Mouse (Mus musculus): ENCODE measurements around the gene Cadps. TPM values are rescaled to one million over a fixed set of nuclear protein-coding genes. Genes with fewer than 3 reads are reported as not detected.

Gene Cadps
- total and polyA plus RNA-seq, 3 experiments = 0.04 to 0.07 TPM; not detected in 1

GRCm38 (mm10) chr14:12436903-12437368 is 385.9 kb downstream of the Cadps start:
- Histone ChIP-seq H3K36me3 (replicated peaks in 1 of 2; ENCODE audit: control insufficient read depth in 1 of 2, insufficient read depth in 1 of 2, low read length in 1 of 2) (no peaks in the 10 kb centered on the region), H3K4me2 (ENCODE audit: insufficient read depth, low read depth, poor library complexity, severe bottlenecking) (no peak overlapping the region), H3K9ac (ENCODE audit: insufficient read depth, low read depth) (no peak overlapping the region), H3K27ac (ENCODE audit: insufficient read depth, low read depth) (no peak overlapping the region), H3K9me3 (replicated peaks; ENCODE audit: low read length) (no peaks in the 10 kb centered on the region), H3K27me3 (replicated peaks) (no peaks in the 10 kb centered on the region), H3K4me1 (ENCODE audit: control insufficient read depth in 1 of 2, insufficient read depth in 2 of 2) (no peaks in the 10 kb centered on the region), H3K4me3 (replicated peaks in 1 of 3; ENCODE audit: low read depth in 2 of 3, low read length in 2 of 3, poor library complexity in 1 of 3) (no peak overlapping the region), H3K79me2 (replicated peaks; ENCODE audit: control insufficient read depth, extremely low read depth, insufficient read depth, poor library complexity, severe bottlenecking) (no peaks in the 10 kb centered on the region)
- DNase-seq (ENCODE audit: extremely low read depth) = no peak
- in situ Hi-C loops (cut with MboI; ENCODE audit: low pct_ligation_motif_present, low pct_unique_long_range_greater_than_20kb, low sequenced_read_pairs) (no loop called here), dilution Hi-C loops (cut with MboI; ENCODE audit: extremely low pct_ligation_motif_present, extremely low pct_unique_long_range_greater_than_20kb, low sequenced_read_pairs) (no loop called here)
- TF ChIP-seq HCFC1 (IDR thresholded peaks at IDR 0.05; ENCODE audit: low read depth, low read length) = no peak
- no peak for TF ChIP-seq SIN3A (IDR thresholded peaks at IDR 0.05; ENCODE audit: low read length)
- TF ChIP-seq RAD21 (IDR thresholded peaks at IDR 0.05; ENCODE audit: low read depth, low read length) = no peak
- no peak for TF ChIP-seq EP300 (IDR thresholded peaks at IDR 0.05; ENCODE audit: low read length)
- no peak for TF ChIP-seq NRF1 (IDR thresholded peaks at IDR 0.05; ENCODE audit: low read depth, low read length)
- no peak for TF ChIP-seq ELF1 (IDR thresholded peaks at IDR 0.05; ENCODE audit: low read depth, low read length)
- no peak for TF ChIP-seq ZC3H11A (IDR thresholded peaks at IDR 0.05; ENCODE audit: low read depth, low read length)

GRCm38 (mm10) chr14:12428021-12428654 is 394.7 kb downstream of the Cadps start:
- DNase-seq (ENCODE audit: extremely low read depth) = no peak
- no peak overlapping the region for H3K4me2 ChIP-seq (ENCODE audit: insufficient read depth, low read depth, poor library complexity, severe bottlenecking)
- in situ Hi-C loops (cut with MboI; ENCODE audit: low pct_ligation_motif_present, low pct_unique_long_range_greater_than_20kb, low sequenced_read_pairs) = no loop called here
- no peak overlapping the region for H3K9ac ChIP-seq (ENCODE audit: insufficient read depth, low read depth)
- H3K4me3 ChIP-seq (replicated peaks in 1 of 3; ENCODE audit: low read depth in 2 of 3, low read length in 2 of 3, poor library complexity in 1 of 3) = no peak overlapping the region
- no peaks in the 10 kb centered on the region for H3K27me3 ChIP-seq (replicated peaks)
- H3K4me1 ChIP-seq (ENCODE audit: control insufficient read depth in 1 of 2, insufficient read depth in 2 of 2) = no peaks in the 10 kb centered on the region
- dilution Hi-C loops (cut with MboI; ENCODE audit: extremely low pct_ligation_motif_present, extremely low pct_unique_long_range_greater_than_20kb, low sequenced_read_pairs) = no loop called here
- no peak overlapping the region for H3K27ac ChIP-seq (ENCODE audit: insufficient read depth, low read depth)
- TF ChIP-seq TCF12 (IDR thresholded peaks at IDR 0.05; ENCODE audit: low read depth, low read length) (no peak), JUND (conservative IDR thresholded peaks at IDR 0.05; ENCODE audit: low read depth, low read length) (no peak), ZNF384 (IDR thresholded peaks at IDR 0.05; ENCODE audit: low read depth, low read length) (no peak), JUN (IDR thresholded peaks at IDR 0.05; ENCODE audit: insufficient read depth, low read depth, low read length) (no peak), MAX (IDR thresholded peaks at IDR 0.05; ENCODE audit: low read length) (no peak), IRF4 (IDR thresholded peaks at IDR 0.05; ENCODE audit: low read depth, low read length) (no peak), E2F4 (IDR thresholded peaks at IDR 0.05; ENCODE audit: insufficient replicate concordance, low read depth, low read length) (no peak), ZC3H11A (IDR thresholded peaks at IDR 0.05; ENCODE audit: low read depth, low read length) (no peak), MAFK (IDR thresholded peaks at IDR 0.05; ENCODE audit: insufficient replicate concordance, low read length) (no peak), CHD1 (IDR thresholded peaks at IDR 0.05; ENCODE audit: low read depth, low read length) (no peak), USF1 (IDR thresholded peaks at IDR 0.05; ENCODE audit: low read depth, low read length) (no peak), SIN3A (IDR thresholded peaks at IDR 0.05; ENCODE audit: low read length) (no peak), MAZ (IDR thresholded peaks at IDR 0.05; ENCODE audit: low read depth, low read length) (no peak), GABPA (IDR thresholded peaks at IDR 0.05; ENCODE audit: insufficient replicate concordance, low read depth, low read length) (no peak), CHD2 (IDR thresholded peaks at IDR 0.05; ENCODE audit: low read length) (no peak), ZMIZ1 (IDR thresholded peaks at IDR 0.05; ENCODE audit: low read depth, low read length) (no peak), ETS1 (conservative IDR thresholded peaks at IDR 0.05; ENCODE audit: low read depth, low read length) (no peak), UBTF (IDR thresholded peaks at IDR 0.05; ENCODE audit: low read depth, low read length) (no peak), USF2 (conservative IDR thresholded peaks at IDR 0.05; ENCODE audit: low read depth, low read length) (no peak), BHLHE40 (IDR thresholded peaks at IDR 0.05; ENCODE audit: low read depth, low read length) (no peak)
- no peaks in the 10 kb centered on the region for H3K79me2 ChIP-seq (replicated peaks; ENCODE audit: control insufficient read depth, extremely low read depth, insufficient read depth, poor library complexity, severe bottlenecking)
- no peaks in the 10 kb centered on the region for H3K9me3 ChIP-seq (replicated peaks; ENCODE audit: low read length)
- no peaks in the 10 kb centered on the region for H3K36me3 ChIP-seq (replicated peaks in 1 of 2; ENCODE audit: control insufficient read depth in 1 of 2, insufficient read depth in 1 of 2, low read length in 1 of 2)
